Mouse (Mus musculus) small intestine, adult 2 months (tissue): Measurements from ENCODE around the gene Dpp6.

Source experiments
- CTCF ChIP-seq: fragments of 200-500 bp; IDR thresholded peaks from 2 replicates; pipeline ENCODE4 v1.5.1; 2012; ENCODE audit warnings: low read depth, mild to moderate bottlenecking, control low read depth, inconsistent platforms, low read length, moderate library complexity, mixed read lengths; ENCODE audit not compliant: insufficient replicate concordance, insufficient read length; ENCODE audit errors: extremely low read depth
- POLR2A ChIP-seq: fragments of 200-500 bp; IDR thresholded peaks from 2 replicates; pipeline ENCODE4 v1.6.1; 2012; ENCODE audit warnings: low read depth, mild to moderate bottlenecking, control low read depth, inconsistent platforms, low read length, moderate library complexity

GRCm38 (mm10) chr5:26888080-26888479 lies 71.1 kb downstream of the Dpp6 start:
- no peak for TF ChIP-seq CTCF
- no peak for TF ChIP-seq POLR2A
